Mouse (Mus musculus) cerebellum, adult 2 months (tissue): ENCODE results near the gene Eif4g3.

ENCODE experiments used
- CTCF ChIP-seq: fragments of 200-500 bp; IDR thresholded peaks from 2 replicates; pipeline ENCODE4 v1.5.1; 2011; ENCODE audit warnings: low read depth, mild to moderate bottlenecking, control low read depth, low read length, moderate library complexity, borderline replicate concordance; ENCODE audit not compliant: insufficient read depth
- POLR2A ChIP-seq: fragments of 200-500 bp; IDR thresholded peaks from 2 replicates; pipeline ENCODE4 v1.6.1; 2011; ENCODE audit warnings: low read length, control low read depth, borderline replicate concordance; ENCODE audit not compliant: insufficient read depth

- no peak for TF ChIP-seq CTCF
- no peak for TF ChIP-seq POLR2A
These were observed 24.3 kb downstream of the Eif4g3 start for GRCm38 (mm10) chr4:138017085-138017637.
